Mouse (Mus musculus) gastrocnemius, postnatal 36 days (tissue): ENCODE measurements around the gene Brap. TPM values are rescaled to one million over a fixed set of nuclear protein-coding genes. Genes with fewer than 3 reads are reported as not detected.
"Not testable (repeated sequence)": the region's sequence is repeated elsewhere in the genome, so short reads cannot be mapped to it uniquely, and the experiment has no call there.

Source experiments
- DNase-seq, 2 experiments: peaks; one replicate each; pipeline ENCODE4 v3.0.0; 2022
- intact Hi-C: fragments of 180-260 bp; cut with DNase I; formaldehyde crosslinking; loops from one replicate; pipeline ENCODE4 v1.15.1; 2025
- total RNA-seq, 2 experiments: library from RNA; stranded (reverse); gene quantifications; 2 replicates each; pipeline ENCODE4 v1.2.3; 2021

Brap gene
- total RNA-seq, 2 experiments from 2014 or later = 30.0 to 31.7 TPM

GRCm38 (mm10) chr5:121664971-121665370 is 4.6 kb downstream of the Brap start:
- DNase-seq = no peak
- intact Hi-C loops = no loop called here

DNA sequence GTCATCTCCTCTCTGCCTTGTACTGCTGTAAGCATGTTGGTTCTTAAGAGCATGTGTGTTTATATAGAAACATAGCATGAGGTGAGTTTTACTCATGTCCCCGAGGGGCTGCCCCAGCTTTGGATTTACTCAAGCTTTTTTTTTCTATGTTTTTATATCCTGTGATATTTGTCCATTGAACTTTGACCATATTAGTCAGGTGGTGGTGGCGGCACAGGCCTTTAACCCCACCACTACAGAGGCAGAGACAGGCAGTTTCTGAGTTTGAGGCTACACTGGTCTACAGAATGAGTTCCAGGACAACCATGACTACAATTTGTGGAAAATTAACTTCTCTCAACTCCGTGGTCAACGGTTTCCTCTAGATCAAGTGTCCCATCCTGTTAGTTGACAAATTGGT is 6.7 kb downstream of the Brap start:
- intact Hi-C loops = no loop called here

DNA sequence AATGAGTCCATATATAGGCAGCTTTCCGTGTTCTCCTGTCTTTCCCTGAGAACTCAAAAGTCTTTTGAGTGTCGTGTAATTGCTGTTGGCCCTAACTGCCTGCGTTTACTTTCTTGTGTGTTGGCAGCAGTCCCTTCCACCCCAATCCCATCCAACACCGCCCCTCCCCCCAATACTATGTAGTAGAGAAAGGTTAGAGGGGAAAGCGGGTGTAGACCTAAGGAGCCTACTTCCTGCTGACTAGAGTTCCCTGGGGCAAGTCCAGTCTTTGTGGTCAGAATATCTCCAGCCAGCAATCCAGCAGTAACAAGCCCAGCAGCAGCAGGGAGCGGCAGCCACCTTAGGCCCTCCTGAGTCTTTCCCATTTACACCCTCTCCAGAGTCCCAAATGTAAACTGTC is 8.0 kb downstream of the Brap start:
- DNase-seq = no peak
- intact Hi-C loops = no loop called here

More for the DNA sequence above, 6.7 kb downstream of the Brap start:
- DNase-seq = no peak

GRCm38 (mm10) chr5:121670412-121670811 is 10.0 kb downstream of the Brap start:
- DNase-seq = no peak
- intact Hi-C loops = no loop called here

- intact Hi-C loops = no loop called here
- no peak for DNase-seq
Measured at GRCm38 (mm10) chr5:121682250-121682649, 21.9 kb downstream of the Brap start.

- intact Hi-C loops = no loop called here
- no peak for DNase-seq
Measured at GRCm38 (mm10) chr5:121685495-121685894, 25.1 kb downstream of the Brap start.

- no peak for DNase-seq
- intact Hi-C loops = no loop called here
Measured at GRCm38 (mm10) chr5:121686113-121686898, 25.9 kb downstream of the Brap start.

- DNase-seq = peak; percentile 44 to 55
- intact Hi-C loops = no loop called here
Measured at GRCm38 (mm10) chr5:121690482-121691211, 30.3 kb downstream of the Brap start.

DNA sequence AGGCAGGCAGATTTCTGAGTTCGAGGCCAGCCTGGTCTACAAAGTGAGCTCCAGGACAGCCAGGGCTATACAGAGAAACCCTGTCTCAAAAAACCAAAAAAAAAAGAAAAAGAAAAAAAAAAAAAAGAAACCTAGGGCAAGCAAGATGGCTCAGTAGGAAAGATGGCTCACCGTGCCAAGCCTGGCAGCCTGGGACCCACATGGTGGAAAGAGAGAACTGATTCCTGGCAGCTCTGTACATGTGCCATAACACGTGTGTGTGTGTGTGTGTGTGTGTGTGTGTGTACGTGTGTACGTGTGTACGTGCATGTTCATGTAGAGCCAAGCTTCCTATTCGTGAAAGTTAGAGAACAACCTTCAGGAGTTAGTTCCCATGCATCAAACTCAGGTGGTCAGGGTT is 31.1 kb downstream of the Brap start:
- DNase-seq, intact Hi-C loops: not testable (repeated sequence)

- no peak for DNase-seq
- intact Hi-C loops = no loop called here
Measured at GRCm38 (mm10) chr5:121692897-121693296, 32.5 kb downstream of the Brap start.

DNA sequence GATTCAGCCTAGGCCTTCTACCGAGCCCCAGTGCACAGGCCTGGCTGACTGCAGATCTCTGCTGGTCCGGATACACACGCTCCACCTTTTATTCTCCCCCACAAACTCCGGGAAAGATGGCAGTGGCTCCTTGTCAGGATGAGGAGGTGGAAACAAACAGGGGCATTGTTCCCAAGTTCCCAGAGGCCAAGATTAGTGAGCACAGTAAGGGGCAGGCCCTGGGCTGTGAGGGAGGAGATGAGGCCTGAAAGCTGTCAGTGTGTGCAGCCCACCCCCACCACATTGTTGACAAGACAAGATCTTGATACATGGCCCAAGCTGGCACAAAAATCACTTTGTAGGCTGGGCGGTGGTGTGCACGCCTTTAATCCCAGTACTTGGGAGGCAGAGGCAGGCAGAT is 36.4 kb downstream of the Brap start:
- no peak for DNase-seq
- intact Hi-C loops = no loop called here

DNA sequence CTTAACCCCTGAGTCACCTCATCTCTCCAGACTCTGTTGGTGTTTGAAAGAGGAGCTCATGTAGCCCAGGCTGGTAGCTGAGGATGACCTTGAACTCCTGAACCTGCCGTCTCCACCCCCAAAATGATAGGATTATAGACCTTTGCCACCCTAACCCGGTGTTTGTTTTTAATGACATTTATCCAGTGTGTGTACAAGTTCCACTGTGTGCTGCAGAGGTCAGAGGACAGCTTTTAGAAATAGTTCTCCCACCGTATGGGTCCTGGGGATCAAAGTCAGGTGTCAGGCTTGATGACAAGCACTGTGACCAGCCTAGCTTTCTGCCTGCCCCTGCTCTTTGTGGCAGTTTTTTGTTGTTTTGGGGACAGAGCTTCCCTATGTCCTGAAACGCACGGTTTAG is 39.5 kb downstream of the Brap start:
- intact Hi-C loops = no loop called here
- no peak for DNase-seq

- intact Hi-C loops = no loop called here
- DNase-seq = peak; percentile 13 to 29
Measured at GRCm38 (mm10) chr5:121700496-121700895, 40.1 kb downstream of the Brap start.

- intact Hi-C loops = no loop called here
- DNase-seq = no peak
Measured at GRCm38 (mm10) chr5:121701111-121701769, 40.9 kb downstream of the Brap start.

- intact Hi-C loops = no loop called here
- no peak for DNase-seq
Measured at GRCm38 (mm10) chr5:121703341-121703740, 43.0 kb downstream of the Brap start.

DNA sequence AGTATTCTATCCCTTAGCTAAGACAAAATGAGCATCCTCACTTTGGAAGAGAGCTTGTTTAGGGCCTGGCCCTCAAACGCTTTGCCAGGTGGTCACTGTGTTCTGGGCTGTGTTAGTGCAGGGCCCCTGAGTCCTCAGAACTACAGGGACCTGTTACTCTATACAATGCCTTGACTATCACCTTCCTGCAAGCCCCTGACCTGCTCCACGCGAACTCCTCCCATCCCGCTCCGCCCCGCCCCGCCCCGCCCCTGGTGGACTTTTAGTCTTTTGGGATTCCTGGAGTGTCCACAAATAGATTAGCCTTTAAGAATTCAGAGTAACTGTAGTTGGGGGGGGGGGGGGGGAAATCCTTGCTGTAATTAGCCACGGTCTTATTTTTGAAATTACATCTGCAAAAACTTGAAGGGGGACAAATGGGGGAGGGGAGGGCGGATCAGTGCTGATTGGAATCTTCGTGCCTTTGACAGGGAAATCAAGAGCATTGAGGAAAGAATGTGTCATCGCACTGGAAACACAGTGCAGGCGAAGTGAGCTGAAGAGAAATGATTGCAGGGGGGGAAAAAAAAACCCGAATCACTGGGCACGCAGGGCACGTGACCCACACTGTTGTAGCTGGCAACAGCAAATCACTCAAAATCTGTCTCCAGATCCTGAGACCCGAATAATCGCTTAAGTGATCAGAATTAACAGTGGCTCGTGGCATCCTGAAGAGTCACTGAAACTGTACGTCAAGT is 44.3 kb downstream of the Brap start:
- intact Hi-C loops = loop anchor here (5.0 kb wide), 1 partner anchor 58 kb away; no protein-coding TSS in a partner anchor
- DNase-seq = no peak

DNA sequence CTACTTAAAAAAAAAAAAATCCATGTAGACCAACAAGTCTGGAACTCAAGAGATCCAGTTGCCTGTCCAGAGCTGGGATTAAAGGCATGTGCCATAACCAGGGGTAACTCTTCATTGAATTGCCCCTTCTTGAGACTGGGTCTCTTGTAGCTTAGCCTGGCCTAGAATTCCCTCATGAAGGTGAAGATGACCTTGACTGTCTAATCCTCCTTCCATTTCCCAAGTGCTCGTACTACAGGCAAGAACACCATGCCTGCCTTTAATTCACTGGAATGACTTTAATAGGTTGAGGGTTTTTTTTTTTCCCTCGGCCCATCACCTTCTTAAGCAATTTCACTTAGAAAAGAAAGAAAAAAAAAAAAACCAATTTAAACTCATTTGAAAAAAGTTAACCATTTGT is 50.0 kb downstream of the Brap start:
- DNase-seq = no peak
- intact Hi-C loops = loop anchor here (5.0 kb wide), 1 partner anchor 127 kb away; the partner anchor contains the start of gene Sh2b3

GRCm38 (mm10) chr5:121710851-121711173 is 50.4 kb downstream of the Brap start:
- intact Hi-C loops = loop anchor here (5.0 kb wide), 1 partner anchor 126 kb away; the partner anchor contains the start of gene Sh2b3
- DNase-seq = no peak

DNA sequence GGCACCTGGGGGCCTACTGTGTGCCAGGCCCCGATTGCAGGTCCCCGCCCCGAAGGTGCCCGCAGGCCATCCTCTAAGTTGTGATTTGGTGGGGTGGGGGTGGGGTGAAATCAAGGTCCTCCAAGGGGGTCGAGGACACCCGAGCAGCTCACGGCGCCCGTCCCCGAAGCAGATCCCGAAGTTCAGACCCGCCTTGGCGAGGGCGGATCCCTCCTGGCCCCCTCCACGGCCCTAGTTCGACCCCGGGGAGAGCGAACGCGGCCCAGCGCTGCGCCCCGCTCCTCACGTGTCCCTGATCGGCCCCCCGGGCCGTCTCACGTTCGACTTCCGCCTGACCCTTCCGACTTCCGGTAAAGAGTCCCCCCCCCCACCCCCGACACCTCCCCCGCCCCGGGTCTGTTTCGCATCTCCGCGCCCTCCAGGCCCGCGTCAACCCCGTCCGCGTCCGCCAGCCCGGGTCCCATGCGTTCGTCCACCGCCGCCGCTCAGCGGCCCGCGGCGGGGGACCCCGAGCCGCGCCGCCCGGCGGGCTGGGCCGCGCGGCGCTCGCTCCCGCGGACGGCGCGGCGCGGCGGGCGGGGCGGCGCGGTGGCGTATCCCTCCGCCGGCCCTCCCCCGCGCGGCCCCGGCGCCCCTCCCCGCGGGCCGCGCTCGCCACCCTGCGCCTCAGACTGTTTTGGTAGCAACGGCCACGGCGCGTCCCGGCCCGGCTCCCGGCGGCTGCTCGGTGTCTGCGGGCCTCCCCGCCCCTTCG is 51.0 kb downstream of the Brap start, which contains the start of gene Atxn2:
Gene Atxn2, plus strand, starts transcription at position 164 of the 754 bp plus-strand sequence.
- DNase-seq = peak; percentile 83 to 87
- intact Hi-C loops = loop anchor here (5.0 kb wide), 1 partner anchor 126 kb away; the partner anchor contains the start of gene Sh2b3

- intact Hi-C loops = loop anchor here (5.0 kb wide), 1 partner anchor 125 kb away; the partner anchor contains the start of gene Sh2b3
- DNase-seq = no peak
Measured at GRCm38 (mm10) chr5:121711928-121712231, 51.5 kb downstream of the Brap start.
